Mouse (Mus musculus) right cerebral cortex, postnatal 25 days (tissue): ENCODE data around the gene Mmp15.
"Not testable (repeated sequence)": the region's sequence is repeated elsewhere in the genome, so short reads cannot be mapped to it uniquely, and the experiment has no call there.

ENCODE experiments used
- DNase-seq: peaks from one replicate; pipeline ENCODE4 v3.0.0; 2022

The Mmp15 gene

GRCm38 (mm10) chr8:95377863-95378291 lies 25.8 kb downstream of the Mmp15 start:
- no peak for DNase-seq

- not testable (repeated sequence) for DNase-seq
These were observed 26.9 kb downstream of the Mmp15 start for GRCm38 (mm10) chr8:95378928-95379327.

- DNase-seq: no peak
These were observed 28.9 kb downstream of the Mmp15 start for GRCm38 (mm10) chr8:95380953-95381352.

GRCm38 (mm10) chr8:95381595-95381994 lies 29.5 kb downstream of the Mmp15 start:
- DNase-seq: no peak

- DNase-seq: no peak
These were observed 32.4 kb downstream of the Mmp15 start for GRCm38 (mm10) chr8:95384501-95384900.

GRCm38 (mm10) chr8:95386037-95386436 lies 34.0 kb downstream of the Mmp15 start:
- DNase-seq: no peak

GRCm38 (mm10) chr8:95387221-95387620 lies 35.2 kb downstream of the Mmp15 start:
- no peak for DNase-seq

GRCm38 (mm10) chr8:95387936-95388335 lies 35.9 kb downstream of the Mmp15 start:
- DNase-seq: no peak

GRCm38 (mm10) chr8:95390312-95390711 lies 38.2 kb downstream of the Mmp15 start:
- DNase-seq: no peak

GRCm38 (mm10) chr8:95391101-95391500 lies 39.0 kb downstream of the Mmp15 start:
- no peak for DNase-seq

GRCm38 (mm10) chr8:95392604-95393003 lies 40.5 kb downstream of the Mmp15 start:
- no peak for DNase-seq

GRCm38 (mm10) chr8:95395186-95395918 lies 43.3 kb downstream of the Mmp15 start:
- DNase-seq: no peak

GRCm38 (mm10) chr8:95396752-95397151 lies 44.7 kb downstream of the Mmp15 start:
- DNase-seq: no peak

GRCm38 (mm10) chr8:95397201-95397600 lies 45.1 kb downstream of the Mmp15 start:
- no peak for DNase-seq

- no peak for DNase-seq
These were observed 47.1 kb downstream of the Mmp15 start for GRCm38 (mm10) chr8:95399131-95399530.

- no peak for DNase-seq
These were observed 49.0 kb downstream of the Mmp15 start for GRCm38 (mm10) chr8:95401091-95401490.

GRCm38 (mm10) chr8:95409518-95409917 lies 57.5 kb downstream of the Mmp15 start:
- no peak for DNase-seq

GRCm38 (mm10) chr8:95411309-95411972 lies 59.4 kb downstream of the Mmp15 start:
- DNase-seq: no peak

GRCm38 (mm10) chr8:95422193-95422810 lies 70.2 kb downstream of the Mmp15 start:
- DNase-seq: no peak
